Mouse (Mus musculus): ENCODE measurements around the gene 1700102P08Rik. TPM values are rescaled to one million over a fixed set of nuclear protein-coding genes. Genes with fewer than 3 reads are reported as not detected.

Gene 1700102P08Rik
- total and polyA plus RNA-seq, 3 experiments: 0.92 to 1.0 TPM; not detected in 1

DNA sequence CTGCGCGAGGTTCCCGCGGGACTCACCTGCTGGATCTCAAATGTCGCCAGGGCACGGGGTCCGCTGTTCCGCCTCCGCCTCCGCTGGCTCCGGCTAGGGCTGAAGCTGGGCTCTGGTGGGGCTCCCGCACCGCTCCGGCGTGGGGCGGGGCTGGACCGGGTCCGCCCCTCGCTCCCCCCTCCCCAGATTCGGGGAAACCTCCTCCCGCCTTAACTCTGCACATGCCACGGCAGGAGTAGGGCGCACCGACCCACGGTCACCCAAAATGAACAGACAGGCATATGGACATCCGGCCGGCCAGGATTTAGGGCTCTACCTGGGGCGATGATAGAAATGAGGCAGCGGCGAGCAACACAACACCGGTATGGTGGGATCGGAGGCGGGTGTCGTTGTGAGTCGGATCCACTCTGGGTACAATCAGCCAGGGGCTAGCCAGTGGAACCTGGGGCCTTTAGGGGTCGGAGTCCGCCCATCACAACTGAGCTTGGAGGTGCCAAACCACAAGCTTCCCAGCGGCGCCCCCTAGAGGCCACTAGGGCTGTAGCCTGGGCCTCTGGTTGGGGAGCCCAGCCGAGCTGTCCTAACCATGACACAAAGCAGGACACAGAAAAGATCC, 59.8 kb downstream of the 1700102P08Rik start:
- H3K27me3 ChIP-seq (ENCODE audit: control insufficient read depth in 1 of 2, insufficient read depth in 2 of 2, low read length in 2 of 2): no peaks in the 10 kb centered on the region
- peak overlapping the region; percentile 69 to 80 for H3K4me3 ChIP-seq (ENCODE audit: control insufficient read depth in 1 of 2, insufficient read depth in 1 of 2, low read depth in 2 of 2, low read length in 2 of 2)
- TF ChIP-seq TCF12 (IDR thresholded peaks at IDR 0.05; ENCODE audit: low read depth, low read length) (peak; percentile 55; the same call in 1 of the 2 replicates), JUND (IDR thresholded peaks at IDR 0.05; ENCODE audit: low read depth, low read length) (no peak), NELFE (IDR thresholded peaks at IDR 0.05; ENCODE audit: low read depth, low read length) (no peak), E2F4 (IDR thresholded peaks at IDR 0.05; ENCODE audit: borderline replicate concordance, low read depth, low read length) (no peak), EP300 (IDR thresholded peaks at IDR 0.05; ENCODE audit: low read depth in 1 of 2, low read length in 2 of 2) (peak; percentile 24 to 46; a peak in 3 of 4 replicates), GATA1 (IDR thresholded peaks at IDR 0.05; ENCODE audit: low read depth, low read length) (no peak), TAL1 (IDR thresholded peaks at IDR 0.05; ENCODE audit: low read length) (no peak), GABPA (IDR thresholded peaks at IDR 0.05; ENCODE audit: low read depth, low read length) (no peak), ZMIZ1 (IDR thresholded peaks at IDR 0.05; ENCODE audit: low read depth, low read length) (no peak), UBTF (IDR thresholded peaks at IDR 0.05; ENCODE audit: borderline replicate concordance, insufficient read depth, low read depth, low read length) (peak; percentile 52; the same call in 1 of the 2 replicates), SMC3 (IDR thresholded peaks at IDR 0.05; ENCODE audit: low read depth, low read length) (peak; percentile 42), USF2 (IDR thresholded peaks at IDR 0.05; ENCODE audit: borderline replicate concordance in 1 of 2, insufficient read depth in 1 of 2, low read depth in 1 of 2, low read length in 2 of 2) (no peak), ELF1 (IDR thresholded peaks at IDR 0.05; ENCODE audit: low read depth, low read length) (no peak), ZC3H11A (IDR thresholded peaks at IDR 0.05; ENCODE audit: low read depth, low read length) (peak; percentile 27; the same call in 1 of the 2 replicates), SIN3A (IDR thresholded peaks at IDR 0.05; ENCODE audit: low read length) (peak; percentile 81), POLR2A (IDR thresholded peaks at IDR 0.05; ENCODE audit: control insufficient read depth in 1 of 2, insufficient read depth in 1 of 2, low read depth in 1 of 2, low read length in 2 of 2, poor library complexity in 1 of 2) (peak in 1 of 2 experiments; percentile 4; a peak in 1 of 4 replicates), CHD1 (IDR thresholded peaks at IDR 0.05; ENCODE audit: low read depth, low read length) (peak; percentile 91; the same call in 1 of the 2 replicates), MYB (IDR thresholded peaks at IDR 0.05; ENCODE audit: low read depth, low read length) (no peak), CTCF (IDR thresholded peaks at IDR 0.05 in 2 of 3, conservative IDR thresholded peaks at IDR 0.05 in 1 of 3; ENCODE audit: control insufficient read depth in 1 of 3, insufficient read depth in 1 of 3, low read depth in 2 of 3, low read length in 3 of 3, poor library complexity in 1 of 3, severe bottlenecking in 1 of 3) (peak; percentile 81 to 96 (median 90)), POLR2AphosphoS2 (IDR thresholded peaks at IDR 0.05; ENCODE audit: low read length) (no peak), ZKSCAN1 (IDR thresholded peaks at IDR 0.05; ENCODE audit: low read depth, low read length) (0 out of 2 replicates have a peak, but pooled peaks have one; percentile 14), ZNF384 (IDR thresholded peaks at IDR 0.05; ENCODE audit: low read depth, low read length) (0 out of 2 replicates have a peak, but pooled peaks have one; percentile 39), MAZ (IDR thresholded peaks at IDR 0.05; ENCODE audit: low read depth, low read length) (peak; percentile 73; the same call in 1 of the 2 replicates), ETS1 (IDR thresholded peaks at IDR 0.05; ENCODE audit: low read depth, low read length) (peak; percentile 43; the same call in 1 of the 2 replicates), MEF2A (IDR thresholded peaks at IDR 0.05; ENCODE audit: extremely low read depth, insufficient replicate concordance, low read depth, low read length, poor library complexity, severe bottlenecking) (no peak), MYC (IDR thresholded peaks at IDR 0.05; ENCODE audit: low read depth, low read length) (0 out of 2 replicates have a peak, but pooled peaks have one; percentile 27), BHLHE40 (IDR thresholded peaks at IDR 0.05; ENCODE audit: borderline replicate concordance, low read depth, low read length) (no peak), RAD21 (IDR thresholded peaks at IDR 0.05; ENCODE audit: low read depth, low read length) (peak; percentile 33), NRF1 (IDR thresholded peaks at IDR 0.05; ENCODE audit: insufficient read depth, low read depth, low read length, poor library complexity, severe bottlenecking) (no peak), POLR2AphosphoS5 (IDR thresholded peaks at IDR 0.05; ENCODE audit: borderline replicate concordance, low read depth, low read length) (no peak), MAFK (IDR thresholded peaks at IDR 0.05; ENCODE audit: borderline replicate concordance, low read depth, low read length) (no peak), RCOR1 (IDR thresholded peaks at IDR 0.05; ENCODE audit: low read depth, low read length) (0 out of 2 replicates have a peak, but pooled peaks have one; percentile 31), TBP (IDR thresholded peaks at IDR 0.05; ENCODE audit: low read depth, low read length) (peak; percentile 66), HCFC1 (IDR thresholded peaks at IDR 0.05; ENCODE audit: low read depth, low read length) (peak; percentile 53), MXI1 (IDR thresholded peaks at IDR 0.05; ENCODE audit: low read depth, low read length) (peak; percentile 41; the same call in 1 of the 2 replicates)
- no peaks in the 10 kb centered on the region for H3K9me3 ChIP-seq (replicated peaks; ENCODE audit: insufficient read depth, low read length)
- H3K36me3 ChIP-seq (ENCODE audit: control insufficient read depth in 1 of 2, insufficient read depth in 2 of 2, low read length in 2 of 2): peaks cover 0 to 29% of the 10 kb centered on the region in 2 experiments; a peak in 2 of 4 replicates
- peak; percentile 95 for DNase-seq (ENCODE audit: low read depth, low spot score)
- peaks cover 5% of the 10 kb centered on the region for H3K79me2 ChIP-seq (ENCODE audit: control insufficient read depth, insufficient read depth, low read length, poor library complexity)
- peaks cover 25 to 65% of the 10 kb centered on the region in 2 experiments for H3K4me1 ChIP-seq (ENCODE audit: control insufficient read depth in 1 of 2, insufficient read depth in 2 of 2, low read length in 2 of 2)
- peak overlapping the region; percentile 74 for H3K9ac ChIP-seq (ENCODE audit: control insufficient read depth, low read depth, low read length, poor library complexity, severe bottlenecking)
- peak overlapping the region; percentile 90 for H3K27ac ChIP-seq (ENCODE audit: control insufficient read depth, low read depth, low read length)
